Mouse (Mus musculus): ENCODE results near the gene 2310033P09Rik. TPM values are rescaled to one million over a fixed set of nuclear protein-coding genes. Genes with fewer than 3 reads are reported as not detected.

The 2310033P09Rik gene
- polyA plus RNA-seq, 1 experiment from 2014 or later: 15.9 TPM

Other genes with a start within 250 kb of the 2310033P09Rik start
- 8.6 and 9.1 TPM in 2 replicates for gene Trim11, start 230.2 kb upstream of the 2310033P09Rik start, polyA plus RNA-seq (2015; fragmentation: Nextera tagmentation; extraction: Ambion mirVana)
- 0.28 and 0.30 TPM in 2 replicates for gene Obscn, start 71.9 kb upstream of the 2310033P09Rik start, polyA plus RNA-seq (2015; fragmentation: Nextera tagmentation; extraction: Ambion mirVana)
- gene Iba57, start 44.6 kb upstream of the 2310033P09Rik start, polyA plus RNA-seq (2015; fragmentation: Nextera tagmentation; extraction: Ambion mirVana): 12.1 and 14.5 TPM in 2 replicates
- gene Gjc2, start 25.1 kb upstream of the 2310033P09Rik start, polyA plus RNA-seq (2015; fragmentation: Nextera tagmentation; extraction: Ambion mirVana): 0.10 and 0.17 TPM in 2 replicates
- 54.2 and 60.8 TPM in 2 replicates for gene Guk1, start 16.1 kb upstream of the 2310033P09Rik start, polyA plus RNA-seq (2015; fragmentation: Nextera tagmentation; extraction: Ambion mirVana)
- 50.5 and 51.0 TPM in 2 replicates for gene Mrpl55, start 5.8 kb upstream of the 2310033P09Rik start, polyA plus RNA-seq (2015; fragmentation: Nextera tagmentation; extraction: Ambion mirVana)
- 255 and 269 TPM in 2 replicates for gene Arf1, start 19.9 kb downstream of the 2310033P09Rik start, polyA plus RNA-seq (2015; fragmentation: Nextera tagmentation; extraction: Ambion mirVana)
- gene Wnt3a, start 82.4 kb downstream of the 2310033P09Rik start, polyA plus RNA-seq (2015; fragmentation: Nextera tagmentation; extraction: Ambion mirVana): 0.03 TPM in 1 of 2 replicates, not detected in the other
- 0.20 and 0.33 TPM in 2 replicates for gene Wnt9a, start 98.6 kb downstream of the 2310033P09Rik start, polyA plus RNA-seq (2015; fragmentation: Nextera tagmentation; extraction: Ambion mirVana)
- not detected in 2 replicates for gene Prss38, start 167.3 kb downstream of the 2310033P09Rik start, polyA plus RNA-seq (2015; fragmentation: Nextera tagmentation; extraction: Ambion mirVana)
- 3.9 and 4.3 TPM in 2 replicates for gene Jmjd4, start 241.7 kb downstream of the 2310033P09Rik start, polyA plus RNA-seq (2015; fragmentation: Nextera tagmentation; extraction: Ambion mirVana)
- gene Snap47, start 242.9 kb downstream of the 2310033P09Rik start, polyA plus RNA-seq (2015; fragmentation: Nextera tagmentation; extraction: Ambion mirVana): 25.4 and 27.1 TPM in 2 replicates

Data from liver, embryonic 15.5 days (tissue).